Mouse (Mus musculus): ENCODE measurements around the gene Cebpe. TPM values are rescaled to one million over a fixed set of nuclear protein-coding genes. Genes with fewer than 3 reads are reported as not detected.
A peak's percentile ranks its signal among the peaks of the same experiment; 100 is the strongest.

The Cebpe gene
- total RNA-seq, 1 experiment from 2014 or later, result not detected

DNA sequence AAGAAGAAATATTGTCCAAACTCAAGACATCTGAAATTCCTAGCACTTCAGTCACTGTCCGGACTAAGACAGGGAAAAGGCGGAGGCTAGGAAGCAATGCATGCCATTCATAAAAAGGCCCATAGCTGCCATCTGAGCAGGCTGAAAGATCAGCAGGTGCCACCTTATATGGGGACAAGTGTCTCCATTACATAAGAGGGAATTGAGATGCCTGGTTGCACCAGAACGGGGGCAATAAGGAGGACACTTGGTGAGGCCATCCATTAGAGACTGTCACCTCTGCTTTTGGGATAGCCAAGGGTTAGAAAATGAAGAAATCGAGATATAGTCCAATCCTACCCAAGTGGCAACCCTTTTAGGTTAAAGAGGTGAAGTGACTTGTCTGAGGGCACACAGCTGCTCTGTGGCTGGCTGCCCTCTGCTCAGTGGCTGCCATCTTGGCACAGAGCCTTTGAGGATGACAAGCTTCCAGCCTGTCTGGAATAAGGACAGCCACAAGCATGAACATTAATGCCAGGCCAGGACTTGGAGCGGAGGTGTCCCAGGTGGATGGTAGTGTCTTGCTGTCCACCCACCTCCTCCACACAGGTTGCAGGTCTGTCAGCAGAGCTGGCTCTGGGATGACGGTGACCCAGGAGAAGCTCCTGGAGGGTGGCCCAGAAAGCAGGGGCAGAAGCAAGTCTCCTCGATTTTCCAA lies 8.8 kb upstream of the Cebpe start:
- DNase-seq, result peak; percentile 33

DNA sequence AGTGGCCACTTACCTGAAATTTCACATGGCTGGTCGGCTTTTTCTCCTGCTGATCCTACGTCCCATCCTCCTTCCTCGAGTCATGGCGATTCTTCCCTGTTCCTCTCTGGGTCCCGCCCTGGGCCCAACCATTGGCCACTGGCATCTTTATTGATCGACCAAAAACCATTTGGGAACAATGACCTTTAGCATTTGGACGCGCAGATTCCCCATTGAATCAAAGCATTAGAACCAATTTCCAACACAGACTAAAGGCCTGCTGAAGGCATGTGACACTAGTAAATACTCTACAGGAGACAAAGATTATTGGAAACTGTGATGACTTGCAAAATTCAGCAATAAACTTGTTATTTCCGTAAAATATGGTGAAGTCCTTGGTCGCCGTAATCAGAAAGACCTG lies 8.1 kb upstream of the Cebpe start:
- no peak for DNase-seq

DNA sequence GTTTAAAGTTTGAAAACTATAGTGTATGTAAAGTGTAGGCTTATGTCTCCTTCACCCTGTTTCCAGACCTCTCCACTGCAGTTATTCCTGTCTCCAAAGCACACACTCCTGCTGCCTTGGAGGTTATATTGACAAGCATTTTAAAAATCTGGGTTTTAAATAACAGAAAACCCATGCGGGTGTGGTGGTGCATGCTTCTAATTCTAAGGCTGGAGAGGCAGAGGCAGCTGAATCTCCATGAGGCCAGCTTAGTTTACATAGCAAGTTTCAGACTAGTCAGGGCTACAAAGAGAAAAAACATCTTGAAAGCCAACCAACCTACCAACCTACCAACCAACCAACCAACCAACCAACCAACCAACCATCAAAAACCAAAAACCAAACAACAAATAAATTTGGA lies 3.4 kb upstream of the Cebpe start:
- DNase-seq, result no peak

DNA sequence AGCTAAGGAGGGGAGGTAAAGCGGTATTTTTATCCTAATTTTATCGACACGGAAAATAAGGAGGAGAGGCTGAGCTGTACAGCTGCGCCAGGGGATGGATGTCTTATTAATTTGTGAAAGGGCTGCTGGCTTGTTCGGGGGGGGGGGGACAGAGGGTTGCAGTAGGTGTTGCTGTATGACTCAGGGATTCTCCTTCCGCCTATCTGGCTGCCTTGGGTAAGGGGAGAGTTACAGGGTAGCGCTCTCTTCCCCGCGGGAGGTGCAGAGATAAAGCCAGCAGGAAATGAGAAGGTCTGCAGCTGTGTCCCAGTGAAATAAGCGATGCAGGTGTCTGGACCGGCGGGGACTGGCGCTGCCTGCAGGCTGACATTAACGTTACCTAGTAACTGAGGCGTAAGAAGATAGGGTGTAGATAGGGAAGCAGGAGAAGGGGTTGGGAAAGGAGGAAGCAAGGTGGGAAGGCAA lies 2.7 kb upstream of the Cebpe start:
- no peak for DNase-seq

DNA sequence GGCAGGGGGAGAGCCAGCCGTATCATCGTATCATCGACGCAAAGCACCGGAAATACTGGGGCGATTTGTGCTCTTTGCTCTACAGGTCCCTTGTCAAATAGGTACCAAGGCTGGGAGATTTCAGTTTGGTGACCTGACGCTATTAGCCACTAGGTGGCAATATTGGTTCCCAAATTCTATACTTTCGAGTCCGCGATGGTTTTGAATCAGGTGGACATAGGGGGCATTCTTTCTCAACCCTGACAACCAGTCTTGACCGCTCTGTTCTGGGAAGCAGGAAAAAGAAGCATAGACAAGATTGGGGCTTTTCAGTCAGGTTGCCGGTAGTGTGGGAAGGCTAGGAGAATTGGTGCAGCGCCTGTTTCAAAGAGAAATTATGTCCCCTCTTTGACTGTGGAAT lies 2.1 kb upstream of the Cebpe start:
- peak; percentile 35 for DNase-seq

DNA sequence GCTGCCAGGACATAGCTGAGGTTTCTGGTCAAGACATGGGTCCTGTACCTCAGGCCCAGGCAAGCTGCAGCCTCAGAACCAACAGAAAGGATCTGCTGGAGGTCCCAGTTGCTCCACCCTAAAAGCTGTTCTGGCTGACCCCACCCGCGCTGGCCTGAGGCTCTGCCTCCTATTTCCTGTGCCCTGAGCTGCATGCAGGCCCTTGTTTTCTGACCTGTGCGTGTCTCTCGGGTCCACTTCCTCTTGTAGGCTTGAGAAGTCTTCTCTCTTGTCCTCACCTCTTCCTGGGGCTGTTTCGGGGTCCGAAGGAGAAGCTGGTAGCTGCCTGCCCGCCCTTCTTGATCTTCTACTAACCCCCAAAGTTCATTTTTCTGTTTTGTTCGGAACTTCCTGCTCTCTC lies 887 bp upstream of the Cebpe start:
- no peak for DNase-seq

DNA sequence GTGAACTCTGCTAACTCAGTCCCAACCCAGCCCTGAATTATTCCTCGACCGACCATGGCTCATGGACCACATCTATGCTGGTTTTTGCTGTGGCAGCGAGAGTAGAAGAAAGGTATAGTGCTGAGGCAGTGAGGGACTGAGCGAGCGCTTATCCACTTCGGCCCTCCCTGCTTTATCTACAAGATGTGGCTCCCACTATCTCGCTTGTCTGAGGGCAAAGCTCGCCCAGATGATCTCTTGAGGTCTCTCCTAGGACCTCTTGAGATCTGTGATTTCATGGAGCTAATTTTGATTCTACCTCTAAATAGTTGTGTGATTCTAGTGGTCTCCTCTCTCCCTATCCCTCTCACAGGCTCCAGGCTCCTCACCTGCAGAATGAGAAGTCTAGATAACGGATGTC lies 2.9 kb downstream of the Cebpe start:
- no peak for DNase-seq

DNA sequence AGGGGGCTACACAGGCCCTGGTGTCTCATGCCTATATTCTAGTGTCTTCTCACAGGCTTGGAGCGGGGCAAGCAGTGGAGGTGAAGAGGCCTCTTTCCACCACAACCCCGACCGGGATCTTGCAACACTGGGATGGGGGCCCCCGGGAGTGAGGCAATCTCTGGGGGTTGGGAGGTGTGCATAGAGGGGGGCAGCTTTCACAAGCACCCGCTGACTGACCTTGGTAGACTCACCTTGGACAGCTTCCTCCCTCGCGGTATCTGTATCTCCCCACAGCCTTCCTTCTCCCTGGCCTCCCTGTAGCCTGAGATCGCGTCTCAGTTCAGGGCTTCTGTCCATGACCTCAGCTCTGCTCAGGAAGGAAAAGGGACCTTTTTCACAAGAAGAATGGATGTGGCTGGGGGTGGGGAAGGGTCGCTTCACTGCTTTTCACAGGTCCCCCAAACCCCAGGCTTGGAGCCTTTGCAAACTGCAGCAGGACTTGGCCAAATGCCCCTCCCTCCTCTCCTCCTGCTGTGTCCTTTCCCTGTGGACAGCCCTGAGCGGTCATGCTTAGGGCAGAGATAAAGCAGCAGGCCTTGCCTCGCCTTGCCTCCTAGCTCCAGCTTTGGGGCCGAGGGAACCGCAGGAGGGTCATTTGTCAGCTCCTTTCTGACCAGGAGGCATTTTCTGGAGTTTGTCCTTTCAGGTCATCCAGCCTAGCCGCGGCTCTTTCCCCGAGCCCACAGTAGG lies 5.2 kb downstream of the Cebpe start:
- DNase-seq, result no peak

DNA sequence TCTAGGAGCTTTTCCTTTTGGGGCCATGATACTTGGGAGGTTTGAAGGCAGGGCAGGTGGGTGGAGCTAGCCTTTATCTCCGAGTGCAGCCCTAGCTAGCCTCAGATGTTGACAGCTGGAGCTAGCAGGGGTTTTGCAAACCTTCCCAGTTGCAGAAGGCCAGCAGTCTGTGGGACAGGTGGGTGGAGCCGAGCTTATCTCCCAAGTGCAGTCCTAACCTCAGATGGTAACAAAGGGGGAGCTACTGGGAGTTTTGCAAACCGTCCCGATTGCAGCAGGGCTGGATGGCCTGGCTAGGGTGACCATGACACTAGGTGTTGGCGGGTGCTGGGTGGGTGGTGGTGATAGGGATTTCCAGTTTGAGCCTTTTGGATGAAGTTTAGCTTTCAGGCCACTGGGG lies 6.1 kb downstream of the Cebpe start:
- DNase-seq, result no peak

DNA sequence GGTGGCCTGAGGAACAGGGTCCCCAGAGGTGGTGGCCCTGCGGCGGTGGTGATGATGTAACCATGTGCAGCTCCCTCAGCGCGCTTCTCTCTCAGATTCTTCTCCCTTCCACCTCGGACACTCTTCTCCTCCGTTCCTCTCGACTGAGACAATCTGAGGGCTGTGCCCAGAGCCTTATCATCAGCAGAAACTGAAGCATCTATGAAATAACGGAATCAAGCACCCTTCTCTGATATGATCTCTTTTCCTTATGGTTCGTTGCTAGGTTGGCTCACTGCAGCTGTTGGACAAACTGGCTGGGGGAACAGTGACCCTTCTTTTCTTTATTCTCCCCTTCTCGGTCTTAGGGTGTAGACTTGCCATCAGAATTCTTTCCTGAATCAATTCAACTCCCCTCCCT lies 8.8 kb downstream of the Cebpe start:
- no peak for DNase-seq

DNA sequence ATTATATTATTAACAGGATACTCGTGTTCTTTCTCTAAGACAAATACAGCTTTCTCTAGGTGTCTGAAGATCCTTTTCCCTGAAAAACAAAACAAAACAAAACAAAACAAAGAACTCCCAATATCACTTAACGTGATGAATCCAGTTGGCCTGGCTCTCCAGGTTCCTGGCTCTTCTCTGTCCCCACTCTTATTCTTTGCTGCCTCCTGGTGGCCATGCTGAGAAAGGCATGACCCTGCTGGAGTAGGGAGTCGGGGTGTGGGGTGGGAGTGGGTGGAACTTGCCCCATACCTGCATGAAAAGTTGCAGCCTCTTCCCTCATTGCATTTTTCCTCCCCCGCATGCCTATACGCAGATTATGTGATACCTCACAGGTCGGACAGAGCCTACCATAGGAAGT lies 10.7 kb downstream of the Cebpe start:
- peak; percentile 78 for DNase-seq

DNA sequence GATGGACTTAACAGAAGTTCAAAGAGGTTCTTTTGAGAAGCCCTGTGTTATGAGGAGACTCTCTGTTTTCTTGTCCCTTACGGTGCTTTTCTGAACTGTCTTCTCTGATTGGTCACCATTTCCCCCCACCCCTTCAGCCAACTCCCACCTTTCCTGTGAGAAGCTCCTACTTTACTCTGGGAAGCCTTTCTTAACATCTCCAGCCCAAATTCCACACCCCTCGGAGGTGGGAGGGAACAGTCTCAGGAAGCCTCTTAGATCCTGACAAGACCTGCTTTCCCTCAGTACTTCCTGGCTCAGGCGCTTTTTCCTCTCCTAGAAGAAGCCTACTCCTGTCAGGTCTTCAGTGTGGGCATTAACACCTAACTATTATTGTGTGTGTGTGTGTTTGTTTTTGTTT lies 12.4 kb downstream of the Cebpe start:
- DNase-seq, result no peak

DNA sequence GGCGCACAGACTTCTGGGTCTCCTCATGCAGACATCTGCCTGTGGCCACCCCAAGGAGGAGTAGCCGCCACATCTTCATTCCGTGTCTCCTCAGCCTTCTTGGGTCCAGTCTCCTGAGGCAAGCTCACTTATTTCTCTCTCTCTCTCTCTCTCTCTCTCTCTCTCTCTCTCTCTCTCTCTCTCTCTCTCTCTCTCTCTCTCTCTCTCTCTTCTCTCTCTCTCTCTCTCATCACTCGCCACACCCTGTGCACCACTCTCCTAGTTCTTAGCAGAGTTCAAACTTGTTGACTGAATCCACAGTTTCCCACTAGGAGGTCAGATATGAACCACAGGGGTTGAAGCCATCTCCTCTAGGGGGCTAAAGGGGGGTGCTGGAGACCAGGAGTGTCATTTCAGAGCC lies 13.2 kb downstream of the Cebpe start, which contains the start of gene Gm29776:
Gene Gm29776 (minus strand): TSS at position 101 of the 400 bp plus-strand sequence.
- DNase-seq, result no peak

DNA sequence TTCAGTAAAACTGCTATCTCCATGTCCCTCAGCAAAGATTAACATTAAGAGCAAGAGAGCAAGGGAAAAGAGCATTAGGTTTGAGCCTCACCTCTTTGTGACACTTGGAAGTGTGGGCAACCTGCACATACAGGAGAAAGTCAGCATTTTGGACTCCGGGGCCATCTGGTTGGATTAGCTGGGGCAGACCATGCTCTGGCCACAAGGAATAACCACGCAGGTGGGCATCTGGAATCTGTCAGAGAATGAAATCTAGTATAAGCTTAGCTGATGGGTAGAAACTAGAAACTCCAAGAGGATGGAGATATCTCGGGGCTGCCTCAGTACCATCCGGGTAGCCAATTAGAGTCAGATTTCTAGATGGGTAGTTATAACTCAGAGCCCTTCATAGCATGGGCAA lies 15.2 kb downstream of the Cebpe start:
- DNase-seq, result no peak

DNA sequence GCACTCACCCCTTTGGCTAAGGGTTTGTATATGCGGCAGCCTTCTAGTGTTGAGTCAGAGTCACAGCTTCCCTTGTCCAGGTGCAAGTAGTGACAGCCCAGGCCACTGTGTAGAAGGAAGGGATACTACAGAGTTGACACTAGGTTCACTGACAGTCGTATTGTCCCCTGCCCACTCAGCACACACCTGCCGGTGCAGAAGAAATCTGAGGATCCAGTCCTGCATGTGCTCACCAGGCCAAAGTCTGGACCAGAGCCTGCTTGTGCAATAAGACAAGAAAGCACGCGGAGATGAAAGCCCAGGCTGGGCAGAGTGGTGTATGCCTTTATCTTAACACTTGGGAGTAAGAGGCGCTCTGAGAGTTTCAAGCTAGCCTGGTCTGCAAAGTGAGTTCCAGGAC lies 16.9 kb downstream of the Cebpe start:
- DNase-seq, result no peak

DNA sequence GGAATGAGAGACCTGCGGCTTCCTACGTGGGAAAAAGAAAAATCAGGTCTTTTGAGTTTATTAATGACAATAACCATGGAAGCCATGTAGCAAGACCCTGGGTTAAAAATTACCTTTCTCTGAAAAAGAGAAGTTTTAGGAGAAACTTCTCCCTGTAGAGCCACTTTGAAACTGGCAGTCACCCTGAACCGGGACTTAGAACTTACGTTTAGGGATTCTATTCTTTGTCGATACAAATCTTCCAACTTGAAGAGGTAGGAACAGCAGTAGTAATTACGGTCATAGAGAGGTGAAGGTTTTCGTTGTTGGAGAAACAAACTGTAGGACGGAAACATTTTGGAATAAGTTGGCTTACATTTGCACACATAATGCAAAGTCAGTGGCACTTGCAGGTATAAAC lies 24.7 kb downstream of the Cebpe start:
- DNase-seq, result no peak

DNA sequence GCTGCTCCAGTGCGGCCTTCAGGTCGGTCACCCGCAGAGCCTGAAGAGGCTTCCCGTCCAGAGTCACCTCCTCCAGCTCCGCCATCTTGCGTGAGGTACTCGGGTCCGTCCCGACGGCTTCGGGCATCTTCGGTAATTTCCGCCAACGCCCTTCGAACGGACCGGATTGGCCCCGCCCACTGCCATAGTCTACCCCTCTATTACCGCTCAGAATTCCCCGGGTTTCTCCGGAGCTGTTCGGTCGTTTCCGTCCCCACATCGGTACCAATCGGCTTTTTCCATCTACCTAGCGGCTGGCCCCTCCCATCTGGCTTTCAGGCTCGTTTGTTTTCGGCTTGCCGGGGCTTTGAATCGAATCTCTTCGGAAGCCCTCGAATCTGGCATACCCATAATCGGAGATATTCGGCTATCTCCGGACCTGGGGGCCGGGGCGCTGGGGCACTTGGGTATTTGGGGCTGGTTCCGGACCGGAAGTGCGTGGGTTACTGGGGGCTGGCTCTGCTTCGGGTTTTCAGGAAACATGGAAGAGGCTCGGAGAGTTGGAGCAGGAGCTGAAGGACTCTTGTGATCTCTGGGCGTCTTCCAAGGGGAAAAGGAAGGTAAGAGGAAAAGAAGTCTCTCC lies 25.3 kb downstream of the Cebpe start, which contains the start of gene Acin1:
Gene Acin1 (minus strand): TSS at position 410 of the 622 bp plus-strand sequence.
- peak; percentile 100 for DNase-seq

DNA sequence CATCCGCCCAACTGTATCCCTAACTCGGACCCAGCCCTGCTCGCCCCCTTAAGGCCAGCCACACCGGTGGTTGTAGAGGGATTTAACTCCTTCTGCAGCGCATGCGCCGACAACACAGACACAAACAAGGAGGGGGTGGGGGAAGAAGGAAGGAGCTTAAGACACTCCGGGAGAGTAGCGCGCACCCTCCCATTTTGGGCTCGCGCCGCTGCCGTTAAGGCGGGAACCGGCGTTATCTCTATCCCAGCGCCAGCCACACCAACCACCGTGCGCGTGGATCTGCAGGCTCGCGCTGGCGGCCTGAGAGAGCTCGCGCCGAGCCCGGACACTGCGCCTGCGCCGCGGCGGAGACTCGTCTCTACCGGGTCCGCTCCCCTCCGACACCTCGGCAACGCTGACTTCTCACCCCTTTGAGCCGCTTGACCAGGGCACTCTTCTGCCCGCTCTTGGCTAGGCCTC lies 25.9 kb downstream of the Cebpe start, which contains the start of gene 1700123O20Rik:
Gene 1700123O20Rik (plus strand): TSS at position 154 of the 459 bp plus-strand sequence.
- no peak for DNase-seq

DNA sequence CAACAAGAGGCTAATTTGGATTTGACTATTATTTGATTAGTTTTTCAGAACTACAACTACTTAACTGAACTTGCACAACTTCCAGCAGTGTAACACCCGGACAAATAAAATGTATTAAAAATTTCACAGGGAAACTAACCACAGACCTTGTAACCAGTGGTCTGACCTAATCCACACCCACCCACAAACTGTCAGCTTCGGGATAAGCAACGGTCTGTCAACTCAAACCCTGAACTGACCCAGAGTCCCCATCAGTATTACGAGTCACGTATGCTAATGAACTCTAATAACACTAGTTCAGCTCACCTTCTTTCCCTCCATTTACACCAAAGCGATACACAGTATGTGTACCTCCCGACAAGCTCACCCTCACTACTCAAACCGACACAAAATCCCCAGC lies 26.5 kb downstream of the Cebpe start:
- DNase-seq, result no peak

DNA sequence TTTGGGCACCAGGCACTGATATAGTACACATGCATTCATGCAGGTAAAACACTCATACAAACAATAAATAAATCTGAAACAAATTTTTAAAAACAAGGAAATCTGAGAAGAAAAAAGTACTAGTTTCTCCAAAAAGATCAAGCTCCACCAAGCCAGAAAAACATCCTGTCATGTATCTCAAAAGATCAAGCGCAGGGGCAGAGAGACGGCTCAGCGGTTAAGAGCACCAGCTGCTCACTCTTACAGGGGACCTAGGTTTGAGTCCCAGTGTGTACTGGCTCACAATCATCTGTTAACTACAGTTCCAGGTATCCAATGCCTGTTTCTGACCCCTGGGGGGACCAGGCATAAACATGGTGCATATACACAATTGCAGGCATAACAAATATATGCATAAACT lies 29.6 kb downstream of the Cebpe start:
- no peak for DNase-seq

DNA sequence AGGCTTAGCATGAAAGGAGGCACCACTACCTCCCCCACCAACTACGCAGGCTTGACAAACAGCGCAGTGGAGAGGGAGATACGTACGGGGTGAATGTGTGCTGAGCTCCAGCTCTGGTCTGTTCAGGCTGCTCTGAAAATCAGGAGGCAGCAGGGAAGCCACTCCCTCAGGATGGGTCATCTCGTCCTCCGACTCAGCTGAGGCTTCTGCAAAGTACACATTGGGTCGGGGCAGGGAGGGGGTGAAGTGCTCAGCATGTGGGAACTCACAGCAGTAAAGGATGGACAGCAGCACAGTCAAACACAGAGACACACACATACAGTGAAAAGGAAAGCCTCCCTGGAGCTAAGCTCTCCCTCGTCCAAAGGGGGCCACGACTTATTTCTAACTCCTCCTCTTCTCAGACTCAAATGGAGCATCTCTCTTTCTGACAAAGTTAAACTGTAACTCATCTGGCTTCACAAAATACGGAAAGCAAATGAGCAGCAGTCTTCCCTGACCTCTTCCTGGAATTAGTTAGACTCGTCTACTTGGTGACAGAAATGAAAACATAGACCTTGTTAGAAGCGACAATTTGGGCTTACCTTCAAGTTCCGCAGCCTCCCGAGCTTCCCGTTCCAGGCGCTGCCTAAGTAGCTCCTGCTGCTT lies 33.2 kb downstream of the Cebpe start:
- DNase-seq, result no peak

DNA sequence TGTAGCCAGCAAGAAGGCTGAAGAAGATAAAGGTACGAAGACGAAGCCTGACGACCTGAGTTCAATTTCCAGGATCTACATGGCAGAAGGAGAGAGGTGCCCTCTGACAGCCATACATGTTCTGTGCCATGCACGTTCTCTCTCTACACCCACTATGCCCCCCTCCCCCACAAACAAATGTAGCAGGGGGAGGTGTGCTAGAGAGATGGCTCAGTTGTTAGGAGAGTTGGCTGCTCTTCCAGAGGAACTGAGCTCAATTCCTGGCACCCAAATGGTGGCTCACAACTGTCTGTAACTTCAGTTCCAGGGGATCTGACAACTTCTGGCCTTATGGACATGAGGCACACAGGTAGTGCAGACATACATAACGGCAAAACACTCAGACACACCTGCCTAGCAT lies 35.7 kb downstream of the Cebpe start:
- no peak for DNase-seq

DNA sequence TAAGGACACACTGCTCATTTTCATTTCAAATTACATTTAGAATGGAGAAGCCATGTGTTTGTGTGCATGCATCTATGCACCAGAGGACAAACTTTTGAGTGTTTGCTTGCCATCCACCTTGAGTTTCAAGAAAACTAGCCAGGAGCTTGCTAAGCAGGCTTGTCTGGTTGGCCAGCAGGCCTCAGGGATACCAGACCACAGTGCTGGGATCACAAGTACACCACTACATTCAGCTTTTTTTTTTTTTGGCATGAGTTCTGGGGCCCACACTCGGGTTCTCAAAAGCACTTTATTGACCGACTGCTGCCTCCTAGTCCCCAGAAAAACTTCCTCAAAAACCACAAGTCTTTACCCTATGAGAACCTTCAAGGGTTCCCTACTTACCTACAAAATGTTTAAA lies 37.7 kb downstream of the Cebpe start:
- no peak for DNase-seq
